ENCODE assay signal across 9 mouse cellular contexts in genomic region chr11:79398336-79398735, GRCm38 (mm10). TPM values are rescaled to one million over a fixed set of nuclear protein-coding genes. Genes with fewer than 3 reads are reported as not detected.
DNase-seq lines count a peak whose midpoint lies in the region; ATAC-seq and TF ChIP-seq lines count a peak whose summit lies in the region.
"Had no signal": no experiment of that assay in that cellular context is flagged by ENCODE, and none has a peak within 500 bp of the region (broad histone marks: within the 10 kb centered on the region; RNA-seq: fewer than 3 reads in every experiment).

No protein-coding gene starts in this region.

- 75% methylated on average over 3 of the region's 3 CpGs for WGBS in midbrain, embryonic 10.5 days
- WGBS in midbrain, embryonic 15.5 days: 65% methylated on average over 3 of the region's 3 CpGs
- WGBS in intestine, embryonic 14.5 days: 62% methylated on average over 3 of the region's 3 CpGs

- H3K9me3 ChIP-seq in midbrain, embryonic 10.5 days (replicated peaks): no peaks in the 10 kb centered on the region
- H3K9me3 ChIP-seq in midbrain, embryonic 15.5 days: no peaks in the 10 kb centered on the region
- H3K9me3 ChIP-seq in intestine, embryonic 14.5 days (ENCODE audit: control insufficient read depth, low read length): no peaks in the 10 kb centered on the region
- H3K9me3 ChIP-seq: heart, embryonic 15.5 days had no signal

- no peak overlapping the region for H3K4me2 ChIP-seq in midbrain, embryonic 15.5 days
- H3K4me2 ChIP-seq in intestine, embryonic 14.5 days (ENCODE audit: low read length): no peak overlapping the region
- H3K4me2 ChIP-seq: heart, embryonic 15.5 days had no signal

- no peak overlapping the region for H3K4me3 ChIP-seq in midbrain, embryonic 10.5 days
- no peak overlapping the region for H3K4me3 ChIP-seq in midbrain, embryonic 15.5 days
- H3K4me3 ChIP-seq in intestine, embryonic 14.5 days (ENCODE audit: low read depth, low read length): no peak overlapping the region
- H3K4me3 ChIP-seq: heart, embryonic 15.5 days had no signal

- intact Hi-C loops in left cerebral cortex, postnatal 36 days (cut with DNase I): loop anchor here (5.0 kb wide), 2 partner anchors 101 to 171 kb away; partner anchors contain the start of gene Gm9964

- ATAC-seq in midbrain, embryonic 15.5 days (replicated peaks): no peak
- ATAC-seq in intestine, embryonic 14.5 days (replicated peaks; ENCODE audit: low FRiP score, low TSS enrichment, low read depth): no peak

- peak; percentile 92 for TF ChIP-seq CTCF in brain, embryonic 14.5 days (IDR thresholded peaks at IDR 0.05; ENCODE audit: borderline replicate concordance, extremely low read depth, insufficient read depth, insufficient read length)

- TF ChIP-seq POLR2A in brain, embryonic 14.5 days (IDR thresholded peaks at IDR 0.05; ENCODE audit: borderline replicate concordance, extremely low read depth, insufficient read depth, insufficient read length, poor library complexity, severe bottlenecking): no peak

- H3K27me3 ChIP-seq in midbrain, embryonic 10.5 days (ENCODE audit: low read depth, poor library complexity, severe bottlenecking): no peaks in the 10 kb centered on the region
- H3K27me3 ChIP-seq in midbrain, embryonic 15.5 days (replicated peaks): no peaks in the 10 kb centered on the region
- H3K27me3 ChIP-seq in intestine, embryonic 14.5 days (replicated peaks; ENCODE audit: control insufficient read depth, insufficient read depth, low read length): no peaks in the 10 kb centered on the region
- H3K27me3 ChIP-seq: heart, embryonic 15.5 days had no signal

- H3K4me1 ChIP-seq in midbrain, embryonic 10.5 days: no peaks in the 10 kb centered on the region
- no peaks in the 10 kb centered on the region for H3K4me1 ChIP-seq in midbrain, embryonic 15.5 days
- no peaks in the 10 kb centered on the region for H3K4me1 ChIP-seq in intestine, embryonic 14.5 days (replicated peaks; ENCODE audit: control insufficient read depth, insufficient read depth, low read length)
- H3K4me1 ChIP-seq: heart, embryonic 15.5 days had no signal

- peak; percentile 82 for DNase-seq in midbrain, embryonic 10.5 days (ENCODE audit: low spot score)
- peak; percentile 90 for DNase-seq in brain, embryonic 14.5 days (ENCODE audit: low read depth)
- DNase-seq in forelimb bud, embryonic 11.5 days (ENCODE audit: low read depth, low spot score): peak; percentile 87
- peak; percentile 98 for DNase-seq in intestine, embryonic 14.5 days (ENCODE audit: low spot score)
- DNase-seq in left cerebral cortex, postnatal 36 days (ENCODE audit: low spot score in 2 of 2): peak; percentile 73 to 85
- peak; percentile 87 for DNase-seq in ovary, postnatal 10 days (ENCODE audit: low spot score)
- peak; percentile 82 for DNase-seq in thymus, postnatal 0 days (ENCODE audit: low spot score)

- H3K27ac ChIP-seq in midbrain, embryonic 10.5 days (replicated peaks): no peak overlapping the region
- no peak overlapping the region for H3K27ac ChIP-seq in midbrain, embryonic 15.5 days
- H3K27ac ChIP-seq in intestine, embryonic 14.5 days (ENCODE audit: low read depth): no peak overlapping the region
- H3K27ac ChIP-seq: heart, embryonic 15.5 days had no signal

- no peak overlapping the region for H3K9ac ChIP-seq in midbrain, embryonic 15.5 days
- H3K9ac ChIP-seq in intestine, embryonic 14.5 days (ENCODE audit: low read length): no peak overlapping the region
- H3K9ac ChIP-seq: heart, embryonic 15.5 days had no signal

- peaks cover 74% of the 10 kb centered on the region for H3K36me3 ChIP-seq in midbrain, embryonic 10.5 days
- H3K36me3 ChIP-seq in midbrain, embryonic 15.5 days (replicated peaks): no peaks in the 10 kb centered on the region
- peaks cover 32% of the 10 kb centered on the region for H3K36me3 ChIP-seq in intestine, embryonic 14.5 days (ENCODE audit: control insufficient read depth, insufficient read depth, low read length)

RNA-seq across cellular contexts. Expression of gene Nf1, which starts 58.8 kb away (rescaled TPM):
- 6.6 and 6.7 TPM in 2 replicates for polyA plus RNA-seq in midbrain, embryonic 10.5 days (2016; fragmentation: Nextera tagmentation; extraction: Ambion mirVana)
- polyA plus RNA-seq in midbrain, embryonic 15.5 days (2015; fragmentation: Nextera tagmentation; extraction: Ambion mirVana): 6.1 and 7.0 TPM in 2 replicates
- polyA plus RNA-seq in brain, embryonic 14.5 days (2012; rRNA removed): 27.8 and 41.7 TPM in 2 replicates
- 10.0 and 10.9 TPM in 2 replicates for polyA plus RNA-seq in intestine, embryonic 14.5 days (2014; fragmentation: Nextera tagmentation; extraction: Ambion mirVana)
- 100 to 1,000 TPM; 111 to 130 TPM for total RNA-seq in left cerebral cortex, postnatal 36 days (2021)
- polyA plus RNA-seq in thymus, postnatal 0 days (2015; fragmentation: Nextera tagmentation; extraction: Ambion mirVana): 3.3 and 4.7 TPM in 2 replicates
